Mouse (Mus musculus) liver, embryonic 14.5 days (tissue): ENCODE results near the gene Fgfr3.

Source experiments
- CTCF ChIP-seq: IDR thresholded peaks from 2 replicates; pipeline ENCODE4 v1.5.1; 2016; ENCODE audit warnings: antibody characterized with exemption, low read depth, control low read depth
- EP300 ChIP-seq: IDR thresholded peaks from 2 replicates; pipeline ENCODE4 v1.6.1; 2016; ENCODE audit warnings: antibody characterized with exemption, low read depth

DNA sequence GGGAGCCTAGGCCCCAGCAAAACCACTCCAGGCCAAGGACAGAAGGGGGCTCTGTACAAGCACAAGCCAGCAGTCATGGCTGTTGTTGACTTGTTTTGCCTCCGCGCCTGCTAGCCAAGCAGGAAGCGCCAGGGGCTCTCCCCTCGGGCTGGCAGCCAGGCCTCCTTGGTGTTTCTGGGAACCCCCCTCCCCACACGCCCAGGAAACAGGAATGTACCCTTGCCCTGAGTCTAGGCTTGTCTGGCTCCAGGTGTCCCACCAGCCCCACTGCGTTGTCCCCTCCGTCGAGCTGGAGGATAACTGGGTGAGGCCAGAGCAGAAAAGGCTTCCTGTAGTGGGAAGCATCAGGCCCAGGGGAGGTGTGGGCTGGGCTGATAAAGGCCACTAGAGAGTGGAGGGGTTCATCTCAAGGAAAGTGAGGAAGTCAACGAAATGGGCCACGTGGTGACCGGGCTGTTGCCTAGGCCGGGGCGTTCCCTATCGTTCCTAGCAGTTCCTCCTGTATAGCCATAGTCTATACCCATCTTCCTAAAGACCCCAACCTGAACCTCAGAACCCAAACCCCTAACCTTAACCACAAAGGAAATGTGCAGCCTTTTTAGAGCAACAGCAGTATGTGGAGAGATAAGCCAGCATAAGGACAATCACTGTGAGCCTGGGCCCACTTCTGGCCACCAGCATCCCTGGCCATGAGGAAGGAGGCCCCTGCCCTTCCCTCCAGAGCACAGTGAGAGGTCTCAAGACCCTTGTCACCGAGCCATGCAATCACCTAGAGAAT lies 39.7 kb upstream of the Fgfr3 start:
- TF ChIP-seq CTCF (no peak), EP300 (0 out of 2 replicates have a peak, but pooled peaks have one; percentile 4)
